Mouse (Mus musculus) hindbrain, embryonic 16.5 days (tissue): Measurements from ENCODE around the gene Myh4. TPM values are rescaled to one million over a fixed set of nuclear protein-coding genes. Genes with fewer than 3 reads are reported as not detected.

Experiments
- ATAC-seq: fragments of 200-750 bp; cut with Nextera tagmentation; 2 replicates; pipeline ENCODE4 v1.8.0; 2017; ENCODE audit warnings: moderate TSS enrichment, moderate library complexity
- H3K27ac ChIP-seq: fragments of 300-500 bp; sonication (generic); 2 replicates; pipeline ENCODE4 v1.5.1; 2014; ENCODE audit warnings: low read depth, mild to moderate bottlenecking, control low read depth, low read length, moderate library complexity
- H3K27me3 ChIP-seq: fragments of 300-500 bp; sonication (generic); replicated peaks from 2 replicates; pipeline ENCODE4 v1.6.1; 2014; ENCODE audit warnings: low read length; ENCODE audit not compliant: control insufficient read depth, insufficient read depth
- H3K36me3 ChIP-seq: fragments of 300-500 bp; sonication (generic); 2 replicates; pipeline ENCODE4 v1.6.1; 2014; ENCODE audit warnings: mild to moderate bottlenecking, low read length, moderate library complexity, mixed read lengths; ENCODE audit not compliant: control insufficient read depth, insufficient read depth
- H3K4me1 ChIP-seq: fragments of 300-500 bp; sonication (generic); 2 replicates; pipeline ENCODE4 v1.6.1; 2014; ENCODE audit warnings: low read depth, low read length; ENCODE audit not compliant: control insufficient read depth, insufficient read depth
- H3K4me2 ChIP-seq: fragments of 300-500 bp; sonication (generic); 2 replicates; pipeline ENCODE4 v1.6.1; 2014; ENCODE audit warnings: mild to moderate bottlenecking, low read length, control low read depth, moderate library complexity
- H3K4me3 ChIP-seq: fragments of 300-500 bp; sonication (generic); 2 replicates; pipeline ENCODE4 v1.5.1; 2014; ENCODE audit warnings: mild to moderate bottlenecking, low read length, control low read depth, moderate library complexity
- H3K9ac ChIP-seq: fragments of 300-500 bp; sonication (generic); 2 replicates; pipeline ENCODE4 v1.6.1; 2014; ENCODE audit warnings: low read depth, mild to moderate bottlenecking, control low read depth, low read length, moderate library complexity
- H3K9me3 ChIP-seq: fragments of 300-500 bp; sonication (generic); 2 replicates; pipeline ENCODE4 v1.6.1; 2014; ENCODE audit warnings: mild to moderate bottlenecking, low read length, moderate library complexity; ENCODE audit not compliant: control insufficient read depth
- WGBS: fragments of 180-500 bp; shearing (Covaris S2); extraction: QIAGEN DNeasy Blood & Tissue Kit; methylation state at CpG from one replicate; pipeline ENCODE4 v1.1.7; 2014; 5-methylcytosine and 5-hydroxymethylcytosine counted together
- polyA plus RNA-seq: library from polyadenylated mRNA; unstranded; fragments of >200 nt; fragmentation: Nextera tagmentation; extraction: Ambion mirVana; gene quantifications from 2 replicates; pipeline ENCODE4 v1.2.1, GENCODE M21; 2015

Myh4 gene
- polyA plus RNA-seq: 0.04 and 0.05 TPM in 2 replicates

DNA sequence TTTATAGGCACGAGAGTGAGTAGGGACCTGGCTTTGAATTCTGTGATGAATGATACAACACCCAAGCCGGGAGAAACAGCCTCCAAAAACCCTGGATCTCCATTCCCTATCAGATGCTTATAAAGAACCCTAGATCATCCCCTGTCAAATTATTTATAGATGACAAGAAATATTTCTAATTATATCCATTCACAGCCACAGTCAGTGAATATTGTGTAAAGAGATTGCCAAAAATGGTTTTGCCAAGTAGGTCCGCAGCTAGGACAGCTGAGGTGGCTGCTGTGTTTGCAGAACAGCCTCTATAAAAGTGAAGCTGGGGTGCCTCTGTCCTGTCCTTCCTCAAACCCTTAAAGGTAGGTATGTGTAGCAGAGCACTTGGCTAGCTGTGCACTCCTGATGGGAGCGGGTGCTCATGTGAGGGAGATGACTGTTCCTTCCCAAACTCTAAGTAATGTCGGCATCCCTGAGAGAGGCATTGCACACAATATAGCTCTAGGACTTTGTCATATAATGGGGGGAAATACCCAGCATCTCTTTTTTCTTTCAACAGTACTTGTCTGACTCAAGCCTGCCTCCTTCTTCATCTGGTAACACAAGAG, at the start of gene Myh4:
Gene Myh4, plus strand, starts transcription at position 549 of the 599 bp plus-strand sequence.
- Histone ChIP-seq H3K4me2 (no peak within 1 kb of the TSS), H3K4me3 (no peak within 1 kb of the TSS), H3K9me3 (no peaks in the 10 kb centered on the region), H3K36me3 (no peaks in the 10 kb centered on the region), H3K4me1 (no peaks in the 10 kb centered on the region), H3K27me3 (no peaks in the 10 kb centered on the region), H3K27ac (no peak within 1 kb of the TSS), H3K9ac (no peak within 1 kb of the TSS)
- no peak for ATAC-seq
- 76% methylated on average over 5 of the region's 5 CpGs for WGBS

DNA sequence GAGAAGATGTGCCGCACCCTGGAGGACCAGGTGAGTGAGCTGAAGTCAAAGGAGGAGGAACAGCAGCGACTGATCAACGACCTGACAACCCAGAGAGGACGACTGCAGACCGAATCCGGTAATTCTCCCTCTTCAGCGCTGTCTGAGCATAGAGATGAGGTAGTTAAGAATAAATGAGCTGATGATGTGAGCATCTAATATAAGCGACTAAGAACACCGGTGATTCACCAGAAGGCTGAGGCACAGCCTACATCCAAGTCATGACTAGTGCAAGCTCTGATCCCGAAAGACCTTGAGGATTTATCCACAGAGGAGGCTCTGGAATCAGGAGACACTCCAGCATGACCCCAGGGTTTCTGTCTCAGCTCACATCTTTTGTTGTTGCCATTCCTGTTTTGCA, 47.5 kb upstream of the Myh4 start:
- Histone ChIP-seq H3K4me2 (no peak overlapping the region), H3K4me1 (no peaks in the 10 kb centered on the region), H3K36me3 (no peaks in the 10 kb centered on the region), H3K9me3 (no peaks in the 10 kb centered on the region), H3K27ac (no peak overlapping the region), H3K27me3 (no peaks in the 10 kb centered on the region), H3K4me3 (no peak overlapping the region), H3K9ac (no peak overlapping the region)
- WGBS: 80% methylated on average over 10 of the region's 10 CpGs
- no peak for ATAC-seq

DNA sequence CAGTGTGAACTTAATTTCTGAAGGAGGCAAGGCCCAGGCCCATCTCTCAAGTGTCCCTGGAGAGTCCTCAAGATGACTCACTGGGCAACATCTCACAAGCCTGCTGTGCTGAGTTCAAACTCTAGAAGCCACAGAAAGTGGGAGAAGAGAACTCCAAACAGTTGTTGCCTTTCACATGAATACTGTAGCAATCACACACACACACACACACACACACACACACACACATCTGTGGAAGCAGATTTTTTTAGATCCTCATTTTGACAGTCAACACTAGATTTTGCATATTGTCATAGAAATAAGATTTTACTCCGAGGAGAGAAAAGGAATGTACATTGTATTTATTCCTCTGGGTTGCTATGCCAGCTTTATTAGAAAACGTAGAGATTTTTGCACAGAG, 47.0 kb upstream of the Myh4 start:
- no peak for ATAC-seq

GRCm38 (mm10) chr11:67191496-67191895, 46.3 kb upstream of the Myh4 start:
- H3K27me3 ChIP-seq: no peaks in the 10 kb centered on the region
- no peak for ATAC-seq
- H3K4me2 ChIP-seq: no peak overlapping the region
- H3K4me3 ChIP-seq: no peak overlapping the region
- no peaks in the 10 kb centered on the region for H3K9me3 ChIP-seq
- H3K9ac ChIP-seq: no peak overlapping the region
- no peaks in the 10 kb centered on the region for H3K36me3 ChIP-seq
- 92% methylated on average over 14 of the region's 14 CpGs for WGBS
- H3K4me1 ChIP-seq: no peaks in the 10 kb centered on the region
- no peak overlapping the region for H3K27ac ChIP-seq

More for the DNA sequence above, 47.0 kb upstream of the Myh4 start:
- 89% methylated on average over 2 of the region's 2 CpGs for WGBS
- Histone ChIP-seq H3K4me1 (no peaks in the 10 kb centered on the region), H3K36me3 (no peaks in the 10 kb centered on the region), H3K4me3 (no peak overlapping the region), H3K27ac (no peak overlapping the region), H3K27me3 (no peaks in the 10 kb centered on the region), H3K9me3 (no peaks in the 10 kb centered on the region), H3K9ac (no peak overlapping the region), H3K4me2 (no peak overlapping the region)

- Histone ChIP-seq H3K27ac (no peak overlapping the region), H3K9me3 (no peaks in the 10 kb centered on the region)
- WGBS: 42% methylated on average over 1 of the region's 1 CpGs
Measured at GRCm38 (mm10) chr11:67199321-67199720, 38.5 kb upstream of the Myh4 start.

DNA sequence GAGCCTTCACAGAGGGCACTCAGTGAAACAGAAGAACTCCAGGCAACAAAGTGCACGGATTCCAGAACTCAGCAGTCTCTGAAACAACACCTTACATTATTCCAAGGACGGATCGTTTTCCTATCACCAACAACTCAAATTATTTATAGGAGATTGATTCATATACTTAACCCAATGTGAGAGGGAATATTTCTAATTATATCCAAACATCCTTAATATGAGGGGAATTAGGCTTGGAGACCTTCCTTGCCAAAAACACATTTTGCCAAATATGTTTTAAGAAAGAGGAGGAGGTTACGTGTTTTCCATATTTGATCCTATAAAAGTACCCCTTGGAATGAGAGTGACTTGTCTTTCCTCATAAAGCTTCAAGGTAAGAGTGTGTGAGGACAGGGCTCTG, 38.1 kb upstream of the Myh4 start, which contains the start of gene Myh1:
Gene Myh1, plus strand, starts transcription at position 301 of the 400 bp plus-strand sequence.
- no peak within 1 kb of the TSS for H3K4me2 ChIP-seq
- WGBS: 75% methylated on average over 4 of the region's 4 CpGs

More at GRCm38 (mm10) chr11:67199321-67199720, 38.5 kb upstream of the Myh4 start:
- Histone ChIP-seq H3K27me3 (no peaks in the 10 kb centered on the region), H3K4me3 (no peak overlapping the region), H3K4me1 (no peaks in the 10 kb centered on the region), H3K36me3 (no peaks in the 10 kb centered on the region), H3K4me2 (no peak overlapping the region), H3K9ac (no peak overlapping the region)
- ATAC-seq: no peak

DNA sequence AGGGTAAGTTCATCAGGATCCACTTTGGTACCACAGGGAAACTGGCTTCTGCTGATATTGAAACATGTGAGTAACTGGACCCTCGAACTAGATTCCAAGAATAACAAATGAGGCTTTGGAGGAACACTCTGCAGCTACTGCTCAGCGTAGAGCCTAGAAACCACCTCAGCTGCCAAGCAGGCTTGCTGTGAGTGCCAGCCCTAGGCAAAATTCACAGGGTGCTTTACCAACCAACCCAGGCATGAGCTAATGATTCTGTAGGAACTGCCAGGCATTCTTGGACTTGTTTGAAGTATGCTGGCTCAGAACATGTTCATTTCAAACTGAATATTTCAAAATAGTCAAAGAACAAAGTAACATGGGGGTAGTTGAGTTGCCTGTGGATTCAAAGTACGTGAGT, 33.1 kb upstream of the Myh4 start:
- no peaks in the 10 kb centered on the region for H3K9me3 ChIP-seq
- WGBS: 77% methylated on average over 3 of the region's 3 CpGs
- H3K4me1 ChIP-seq: no peaks in the 10 kb centered on the region
- H3K36me3 ChIP-seq: no peaks in the 10 kb centered on the region
- no peak for ATAC-seq
- H3K27me3 ChIP-seq: no peaks in the 10 kb centered on the region
- H3K27ac ChIP-seq: no peak overlapping the region
- no peak overlapping the region for H3K9ac ChIP-seq
- H3K4me2 ChIP-seq: no peak overlapping the region
- no peak overlapping the region for H3K4me3 ChIP-seq

More for the DNA sequence above, 38.1 kb upstream of the Myh4 start, which contains the start of gene Myh1:
- ATAC-seq: no peak
- H3K9me3 ChIP-seq: no peaks in the 10 kb centered on the region
- no peak within 1 kb of the TSS for H3K9ac ChIP-seq
- H3K4me1 ChIP-seq: no peaks in the 10 kb centered on the region
- no peaks in the 10 kb centered on the region for H3K27me3 ChIP-seq
- no peak within 1 kb of the TSS for H3K4me3 ChIP-seq
- H3K27ac ChIP-seq: no peak within 1 kb of the TSS
- H3K36me3 ChIP-seq: no peaks in the 10 kb centered on the region

DNA sequence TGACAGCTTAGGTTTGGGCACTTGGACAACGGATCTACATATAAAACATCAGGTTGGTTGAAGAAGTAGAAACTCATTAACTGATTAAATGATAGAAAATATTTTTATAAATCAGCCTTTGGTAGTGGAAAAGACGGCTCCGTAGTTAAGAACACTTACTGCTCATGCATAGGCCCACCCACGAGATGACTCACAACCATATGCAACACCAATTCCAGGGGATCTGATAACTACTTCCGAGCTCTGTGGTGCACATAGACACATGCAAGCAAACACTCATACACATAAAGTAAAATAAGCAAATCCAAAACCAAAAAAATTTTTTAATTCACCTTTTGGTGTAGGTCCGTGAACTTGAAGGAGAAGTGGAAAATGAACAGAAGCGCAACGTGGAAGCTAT, 16.0 kb upstream of the Myh4 start:
- H3K36me3 ChIP-seq: no peaks in the 10 kb centered on the region
- ATAC-seq: no peak
- WGBS: 95% methylated on average over 8 of the region's 8 CpGs

DNA sequence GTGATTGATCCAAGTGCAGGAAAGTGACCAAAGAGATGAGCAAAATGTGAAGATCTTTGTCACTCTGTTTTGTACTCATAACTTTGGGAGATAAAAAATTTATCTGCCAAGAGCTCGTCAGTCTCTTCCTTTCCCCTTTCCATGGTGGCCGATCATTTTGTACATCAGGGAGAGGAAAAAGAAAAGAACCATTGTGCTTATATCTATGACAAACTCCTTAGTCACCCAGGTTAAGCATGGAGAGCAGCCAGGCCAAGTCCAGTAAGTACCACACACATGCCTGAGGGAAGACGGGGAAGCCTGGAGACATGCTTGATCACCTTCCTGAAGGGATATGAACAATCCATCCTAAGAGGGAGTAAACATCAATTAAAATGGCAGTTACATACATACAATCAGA, 13.4 kb upstream of the Myh4 start:
- H3K4me1 ChIP-seq: no peaks in the 10 kb centered on the region
- H3K27ac ChIP-seq: no peak overlapping the region
- H3K27me3 ChIP-seq: no peaks in the 10 kb centered on the region
- no peak overlapping the region for H3K4me3 ChIP-seq
- no peak overlapping the region for H3K9ac ChIP-seq
- no peaks in the 10 kb centered on the region for H3K36me3 ChIP-seq
- no peak for ATAC-seq
- no peak overlapping the region for H3K4me2 ChIP-seq
- 95% methylated on average over 3 of the region's 3 CpGs for WGBS
- H3K9me3 ChIP-seq: no peaks in the 10 kb centered on the region

More for the DNA sequence above, 16.0 kb upstream of the Myh4 start:
- H3K4me2 ChIP-seq: no peak overlapping the region
- H3K27ac ChIP-seq: no peak overlapping the region
- no peak overlapping the region for H3K9ac ChIP-seq
- no peaks in the 10 kb centered on the region for H3K4me1 ChIP-seq
- no peaks in the 10 kb centered on the region for H3K27me3 ChIP-seq
- no peak overlapping the region for H3K4me3 ChIP-seq
- no peaks in the 10 kb centered on the region for H3K9me3 ChIP-seq
